Mouse (Mus musculus) embryo, embryonic 11.5 days (tissue): ENCODE measurements at regions not wholly inside any gene's neighbourhood (a gene's known extent, or its start where the extent isn't known, plus 50 kb on each side); places are given as distances from the start of the nearest gene placed in this dataset.

Source experiments
- DNase-seq: peaks from one replicate; pipeline ENCODE4 v3.0.0-alpha.2; 2012; ENCODE audit warnings: low read depth, low spot score

GRCm38 (mm10) chr6:84514623-84515022, 79.1 kb downstream of the Cyp26b1 start:
- DNase-seq: no peak

- no peak for DNase-seq
These were observed 85.1 kb downstream of the Cyp26b1 start for GRCm38 (mm10) chr6:84508598-84508997.

GRCm38 (mm10) chr6:84506675-84507074, 87.0 kb downstream of the Cyp26b1 start:
- DNase-seq: no peak

- no peak for DNase-seq
These were observed 93.3 kb downstream of the Cyp26b1 start for GRCm38 (mm10) chr6:84500255-84500886.

- no peak for DNase-seq
These were observed 95.6 kb downstream of the Cyp26b1 start for GRCm38 (mm10) chr6:84498076-84498475.

GRCm38 (mm10) chr6:84493676-84494075, 100.0 kb downstream of the Cyp26b1 start:
- no peak for DNase-seq

GRCm38 (mm10) chr6:84493169-84493568, 100.5 kb downstream of the Cyp26b1 start:
- no peak for DNase-seq

- DNase-seq: no peak
These were observed 101.1 kb downstream of the Cyp26b1 start for GRCm38 (mm10) chr6:84492594-84492993.

GRCm38 (mm10) chr6:84491106-84491505, 102.6 kb downstream of the Cyp26b1 start:
- DNase-seq: no peak

- DNase-seq: no peak
These were observed 112.5 kb downstream of the Cyp26b1 start for GRCm38 (mm10) chr6:84481205-84481604.

- DNase-seq: no peak
These were observed 116.6 kb downstream of the Cyp26b1 start for GRCm38 (mm10) chr6:84477072-84477471.

GRCm38 (mm10) chr6:84476466-84476865, 117.2 kb downstream of the Cyp26b1 start:
- no peak for DNase-seq

GRCm38 (mm10) chr6:84474835-84475234, 118.9 kb downstream of the Cyp26b1 start:
- no peak for DNase-seq

GRCm38 (mm10) chr6:84473171-84473570, 120.5 kb downstream of the Cyp26b1 start:
- no peak for DNase-seq

- no peak for DNase-seq
These were observed 121.4 kb downstream of the Cyp26b1 start for GRCm38 (mm10) chr6:84472287-84472686.

- no peak for DNase-seq
These were observed 126.4 kb downstream of the Cyp26b1 start for GRCm38 (mm10) chr6:84467319-84467718.

- DNase-seq: no peak
These were observed 127.5 kb downstream of the Cyp26b1 start for GRCm38 (mm10) chr6:84466223-84466622.

GRCm38 (mm10) chr6:84465596-84465995, 128.1 kb downstream of the Cyp26b1 start:
- no peak for DNase-seq

GRCm38 (mm10) chr6:84463592-84464367, 129.9 kb downstream of the Cyp26b1 start:
- DNase-seq: no peak

GRCm38 (mm10) chr6:84456803-84457202, 136.9 kb downstream of the Cyp26b1 start:
- no peak for DNase-seq

- DNase-seq: no peak
These were observed 148.6 kb downstream of the Cyp26b1 start for GRCm38 (mm10) chr6:84445093-84445492.

GRCm38 (mm10) chr6:84442667-84443066, 151.0 kb downstream of the Cyp26b1 start:
- DNase-seq: no peak
